Mouse (Mus musculus): ENCODE data around the gene Far2. TPM values are rescaled to one million over a fixed set of nuclear protein-coding genes. Genes with fewer than 3 reads are reported as not detected.

Gene Far2
- polyA plus RNA-seq (2017; shearing (Covaris generic)), result 2.2 TPM

DNA sequence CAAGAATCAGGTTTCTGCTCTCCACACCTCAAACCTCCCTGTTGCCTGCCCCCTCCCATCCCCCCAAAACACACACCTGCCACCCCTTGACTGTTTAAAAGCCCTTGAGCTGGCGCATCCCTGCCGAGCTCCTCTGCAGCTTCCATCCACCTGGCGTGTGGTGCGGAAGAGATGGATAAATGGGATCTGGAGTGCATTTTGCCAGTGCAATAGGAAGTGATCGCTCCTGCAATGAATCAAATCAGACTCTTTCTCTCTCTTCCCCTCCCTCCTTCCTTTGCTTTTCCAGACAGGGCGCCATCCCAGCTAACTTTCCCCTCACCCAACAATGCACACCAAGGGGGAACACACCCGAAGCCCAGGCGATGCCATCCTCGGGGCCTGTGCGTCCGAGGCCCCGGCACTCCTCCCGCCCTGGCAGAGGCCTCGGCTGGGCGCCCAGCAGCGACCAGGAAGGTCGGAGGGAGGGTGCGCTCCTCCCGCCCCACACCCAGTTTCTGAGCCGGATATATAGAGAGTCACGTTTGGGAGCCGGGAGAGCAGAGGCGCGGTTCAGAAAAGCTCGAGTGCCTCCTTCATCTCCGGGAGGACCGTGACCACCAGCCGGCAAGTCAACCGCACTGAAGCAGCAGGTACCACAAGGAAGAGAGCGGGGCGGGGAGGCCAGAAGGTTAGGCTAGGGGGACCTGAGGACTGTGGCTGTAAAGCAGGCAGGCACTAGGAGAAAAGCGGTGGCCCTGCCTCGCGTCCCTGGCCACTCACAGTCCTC lies at the start of gene Far2:
TSS of gene Far2 (plus strand) at position 379 of the 769 bp plus-strand sequence.

DNA sequence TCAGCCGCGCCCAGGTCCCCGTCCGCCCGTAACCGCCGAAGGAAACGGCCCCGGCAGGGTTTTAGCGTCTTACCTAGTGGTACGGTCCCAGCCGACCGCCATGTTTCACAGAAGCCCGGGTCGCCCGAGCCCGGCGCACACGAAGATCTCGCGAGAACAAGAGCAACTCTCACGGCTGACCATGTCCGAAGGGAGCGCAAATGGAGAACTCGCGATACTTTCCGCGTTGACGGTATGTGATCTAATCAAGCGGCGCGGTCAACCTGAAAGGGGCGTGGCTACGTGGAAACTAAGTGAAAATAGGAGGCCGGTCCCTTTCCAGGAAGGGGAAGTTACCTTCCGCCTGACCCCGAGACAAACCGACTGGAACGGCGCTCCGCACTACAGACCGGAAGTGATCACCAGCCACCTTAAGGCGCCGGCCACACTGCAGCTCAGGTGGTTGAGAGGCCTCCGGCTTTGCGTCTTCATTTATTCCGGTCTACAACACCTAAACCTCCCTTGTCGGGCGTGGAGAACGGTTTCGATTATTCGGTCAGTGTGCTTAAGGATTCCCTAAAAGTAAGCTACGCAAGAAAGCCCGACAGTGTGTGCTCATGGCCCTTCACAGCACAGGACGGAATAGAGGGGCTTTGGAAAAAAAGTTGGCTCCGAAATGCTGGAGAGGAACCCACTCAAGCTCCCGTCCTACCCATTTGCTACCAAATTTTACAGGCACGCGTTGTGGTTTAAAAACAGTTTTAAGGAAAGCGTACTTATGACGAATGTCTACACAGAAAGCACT lies 165.0 kb downstream of the Far2 start, which contains the start of gene Ergic2:
TSS of gene Ergic2 (minus strand) at position 478 of the 784 bp plus-strand sequence.

Other genes with a start within 250 kb of the Far2 start
- 142 TPM for gene Ergic2, start 165.1 kb downstream of the Far2 start, polyA plus RNA-seq (2017; shearing (Covaris generic))

Data from CD4-positive, CD25-positive, alpha-beta regulatory T cell, adult 9 weeks (primary cell).